Mouse (Mus musculus): ENCODE results near the gene Ngb. TPM values are rescaled to one million over a fixed set of nuclear protein-coding genes. Genes with fewer than 3 reads are reported as not detected.

The Ngb gene
- total RNA-seq, 1 experiment: 1.2 TPM

- no peak overlapping the region for H3K4me3 ChIP-seq (ENCODE audit: insufficient read depth in 1 of 2, low read depth in 1 of 2, low read length in 2 of 2, poor library complexity in 1 of 2, severe bottlenecking in 1 of 2)
- no peak overlapping the region for H3K27ac ChIP-seq (ENCODE audit: insufficient read depth, low read depth, low read length, poor library complexity, severe bottlenecking)
- DNase-seq (ENCODE audit: low read depth, low spot score): no peak
- in situ Hi-C loops (cut with MboI; ENCODE audit: low sequenced_read_pairs in 2 of 2, unreplicated experiment in 2 of 2): no loop called here
- no peaks in the 10 kb centered on the region for H3K4me1 ChIP-seq (ENCODE audit: control insufficient read depth in 2 of 2, insufficient read depth in 2 of 2, low read length in 2 of 2, poor library complexity in 1 of 2)
- H3K9me3 ChIP-seq (ENCODE audit: control insufficient read depth, insufficient read depth, low read depth, low read length): no peaks in the 10 kb centered on the region
- TF ChIP-seq ZC3H11A (IDR thresholded peaks at IDR 0.05; ENCODE audit: borderline replicate concordance, low read depth, low read length) (no peak), HCFC1 (IDR thresholded peaks at IDR 0.05; ENCODE audit: borderline replicate concordance, insufficient read depth, low read length) (no peak), CHD2 (IDR thresholded peaks at IDR 0.05; ENCODE audit: low read depth, low read length) (no peak)
- no peak overlapping the region for H3K9ac ChIP-seq (ENCODE audit: insufficient read depth, low read depth, low read length, poor library complexity, severe bottlenecking)
- H3K36me3 ChIP-seq (ENCODE audit: control insufficient read depth, insufficient read depth, low read length, poor library complexity, severe bottlenecking): no peaks in the 10 kb centered on the region
Observed at GRCm38 (mm10) chr12:87066429-87066828, 35.9 kb downstream of the Ngb start.

- Histone ChIP-seq H3K9ac (ENCODE audit: insufficient read depth, low read depth, low read length, poor library complexity, severe bottlenecking) (no peak overlapping the region), H3K9me3 (ENCODE audit: control insufficient read depth, insufficient read depth, low read depth, low read length) (no peaks in the 10 kb centered on the region), H3K27ac (ENCODE audit: insufficient read depth, low read depth, low read length, poor library complexity, severe bottlenecking) (no peak overlapping the region), H3K4me3 (ENCODE audit: insufficient read depth in 1 of 2, low read depth in 1 of 2, low read length in 2 of 2, poor library complexity in 1 of 2, severe bottlenecking in 1 of 2) (no peak overlapping the region), H3K4me1 (ENCODE audit: control insufficient read depth in 2 of 2, insufficient read depth in 2 of 2, low read length in 2 of 2, poor library complexity in 1 of 2) (no peaks in the 10 kb centered on the region), H3K36me3 (ENCODE audit: control insufficient read depth, insufficient read depth, low read length, poor library complexity, severe bottlenecking) (no peaks in the 10 kb centered on the region)
- in situ Hi-C loops (cut with MboI; ENCODE audit: low sequenced_read_pairs in 2 of 2, unreplicated experiment in 2 of 2): no loop called here
- no peak for TF ChIP-seq MAFK (IDR thresholded peaks at IDR 0.05; ENCODE audit: insufficient read depth, low read depth, low read length)
- TF ChIP-seq ZC3H11A (IDR thresholded peaks at IDR 0.05; ENCODE audit: borderline replicate concordance, low read depth, low read length): no peak
- TF ChIP-seq HCFC1 (IDR thresholded peaks at IDR 0.05; ENCODE audit: borderline replicate concordance, insufficient read depth, low read length): no peak
- TF ChIP-seq ZNF384 (IDR thresholded peaks at IDR 0.05; ENCODE audit: low read depth, low read length): no peak
- no peak for TF ChIP-seq CHD2 (IDR thresholded peaks at IDR 0.05; ENCODE audit: low read depth, low read length)
- no peak for DNase-seq (ENCODE audit: low read depth, low spot score)
Observed at GRCm38 (mm10) chr12:87065446-87065845, 36.9 kb downstream of the Ngb start.

GRCm38 (mm10) chr12:87057066-87057465, 45.3 kb downstream of the Ngb start:
- no peak for TF ChIP-seq ZC3H11A (IDR thresholded peaks at IDR 0.05; ENCODE audit: borderline replicate concordance, low read depth, low read length)
- no peak for TF ChIP-seq ZNF384 (IDR thresholded peaks at IDR 0.05; ENCODE audit: low read depth, low read length)
- no peak for TF ChIP-seq MAFK (IDR thresholded peaks at IDR 0.05; ENCODE audit: insufficient read depth, low read depth, low read length)
- TF ChIP-seq HCFC1 (IDR thresholded peaks at IDR 0.05; ENCODE audit: borderline replicate concordance, insufficient read depth, low read length): no peak
- no peak for TF ChIP-seq CHD2 (IDR thresholded peaks at IDR 0.05; ENCODE audit: low read depth, low read length)
- Histone ChIP-seq H3K9ac (ENCODE audit: insufficient read depth, low read depth, low read length, poor library complexity, severe bottlenecking) (no peak overlapping the region), H3K4me3 (ENCODE audit: insufficient read depth in 1 of 2, low read depth in 1 of 2, low read length in 2 of 2, poor library complexity in 1 of 2, severe bottlenecking in 1 of 2) (no peak overlapping the region), H3K27ac (ENCODE audit: insufficient read depth, low read depth, low read length, poor library complexity, severe bottlenecking) (no peak overlapping the region), H3K9me3 (ENCODE audit: control insufficient read depth, insufficient read depth, low read depth, low read length) (no peaks in the 10 kb centered on the region), H3K36me3 (ENCODE audit: control insufficient read depth, insufficient read depth, low read length, poor library complexity, severe bottlenecking) (no peaks in the 10 kb centered on the region), H3K4me1 (ENCODE audit: control insufficient read depth in 2 of 2, insufficient read depth in 2 of 2, low read length in 2 of 2, poor library complexity in 1 of 2) (no peaks in the 10 kb centered on the region)
- in situ Hi-C loops (cut with MboI; ENCODE audit: low sequenced_read_pairs in 2 of 2, unreplicated experiment in 2 of 2): no loop called here
- no peak for DNase-seq (ENCODE audit: low read depth, low spot score)

- in situ Hi-C loops (cut with MboI; ENCODE audit: low sequenced_read_pairs in 2 of 2, unreplicated experiment in 2 of 2): no loop called here
- H3K27ac ChIP-seq (ENCODE audit: insufficient read depth, low read depth, low read length, poor library complexity, severe bottlenecking): no peak overlapping the region
- no peaks in the 10 kb centered on the region for H3K36me3 ChIP-seq (ENCODE audit: control insufficient read depth, insufficient read depth, low read length, poor library complexity, severe bottlenecking)
- DNase-seq (ENCODE audit: low read depth, low spot score): no peak
- H3K9ac ChIP-seq (ENCODE audit: insufficient read depth, low read depth, low read length, poor library complexity, severe bottlenecking): no peak overlapping the region
- no peaks in the 10 kb centered on the region for H3K9me3 ChIP-seq (ENCODE audit: control insufficient read depth, insufficient read depth, low read depth, low read length)
- no peaks in the 10 kb centered on the region for H3K4me1 ChIP-seq (ENCODE audit: control insufficient read depth in 2 of 2, insufficient read depth in 2 of 2, low read length in 2 of 2, poor library complexity in 1 of 2)
- TF ChIP-seq MAFK (IDR thresholded peaks at IDR 0.05; ENCODE audit: insufficient read depth, low read depth, low read length) (no peak), ZC3H11A (IDR thresholded peaks at IDR 0.05; ENCODE audit: borderline replicate concordance, low read depth, low read length) (no peak), ZNF384 (IDR thresholded peaks at IDR 0.05; ENCODE audit: low read depth, low read length) (no peak), CHD2 (IDR thresholded peaks at IDR 0.05; ENCODE audit: low read depth, low read length) (no peak), HCFC1 (IDR thresholded peaks at IDR 0.05; ENCODE audit: borderline replicate concordance, insufficient read depth, low read length) (no peak)
- no peak overlapping the region for H3K4me3 ChIP-seq (ENCODE audit: insufficient read depth in 1 of 2, low read depth in 1 of 2, low read length in 2 of 2, poor library complexity in 1 of 2, severe bottlenecking in 1 of 2)
Observed at GRCm38 (mm10) chr12:87054873-87055272, 47.5 kb downstream of the Ngb start.

DNA sequence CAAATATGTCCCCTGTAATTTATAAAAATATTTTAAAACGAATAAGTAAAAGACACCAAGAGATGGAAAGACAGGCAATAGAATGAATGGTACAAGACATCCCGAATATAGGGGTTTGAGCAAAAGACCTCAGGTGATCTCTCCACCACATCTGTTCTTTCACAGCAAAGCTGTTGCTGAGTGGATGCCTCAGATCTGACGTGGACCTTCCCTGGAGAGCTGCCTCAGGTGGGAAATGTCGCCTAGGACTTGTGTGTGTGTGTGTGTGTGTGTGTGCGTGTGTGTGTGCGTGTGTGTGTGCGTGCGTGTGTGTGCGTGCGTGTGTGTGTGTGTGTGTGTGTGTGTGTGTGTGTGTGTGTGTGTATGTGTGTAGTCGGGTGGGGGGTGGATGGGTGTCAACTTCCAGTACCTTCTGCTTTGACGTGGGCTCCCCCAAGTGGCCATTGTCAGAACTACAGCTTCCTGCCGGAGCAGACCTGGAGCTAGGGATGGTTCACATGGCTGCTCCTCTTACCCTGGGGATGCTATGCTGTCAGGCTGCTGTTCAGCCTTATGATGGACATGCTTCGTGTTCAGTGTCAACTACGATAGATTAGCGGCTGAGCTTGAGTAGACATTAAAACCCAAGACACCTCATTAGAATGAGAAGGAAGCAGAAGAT, 49.5 kb downstream of the Ngb start:
- peak; percentile 46 for DNase-seq (ENCODE audit: low read depth, low spot score)
- Histone ChIP-seq H3K4me3 (ENCODE audit: insufficient read depth in 1 of 2, low read depth in 1 of 2, low read length in 2 of 2, poor library complexity in 1 of 2, severe bottlenecking in 1 of 2) (no peak overlapping the region), H3K36me3 (ENCODE audit: control insufficient read depth, insufficient read depth, low read length, poor library complexity, severe bottlenecking) (no peaks in the 10 kb centered on the region), H3K9me3 (ENCODE audit: control insufficient read depth, insufficient read depth, low read depth, low read length) (no peaks in the 10 kb centered on the region), H3K4me1 (ENCODE audit: control insufficient read depth in 2 of 2, insufficient read depth in 2 of 2, low read length in 2 of 2, poor library complexity in 1 of 2) (no peaks in the 10 kb centered on the region), H3K9ac (ENCODE audit: insufficient read depth, low read depth, low read length, poor library complexity, severe bottlenecking) (no peak overlapping the region), H3K27ac (ENCODE audit: insufficient read depth, low read depth, low read length, poor library complexity, severe bottlenecking) (no peak overlapping the region)
- in situ Hi-C loops (cut with MboI; ENCODE audit: low sequenced_read_pairs in 2 of 2, unreplicated experiment in 2 of 2): no loop called here
- no peak for TF ChIP-seq ZNF384 (IDR thresholded peaks at IDR 0.05; ENCODE audit: low read depth, low read length)
- no peak for TF ChIP-seq MAFK (IDR thresholded peaks at IDR 0.05; ENCODE audit: insufficient read depth, low read depth, low read length)
- TF ChIP-seq ZC3H11A (IDR thresholded peaks at IDR 0.05; ENCODE audit: borderline replicate concordance, low read depth, low read length): peak; percentile 32; the same call in 1 of the 2 replicates
- TF ChIP-seq HCFC1 (IDR thresholded peaks at IDR 0.05; ENCODE audit: borderline replicate concordance, insufficient read depth, low read length): no peak
- TF ChIP-seq CHD2 (IDR thresholded peaks at IDR 0.05; ENCODE audit: low read depth, low read length): no peak
